Mouse (Mus musculus) testis, adult 2 months (tissue): ENCODE measurements around the gene Tdrd9. TPM values are rescaled to one million over a fixed set of nuclear protein-coding genes. Genes with fewer than 3 reads are reported as not detected.
"Not testable (repeated sequence)": the region's sequence is repeated elsewhere in the genome, so short reads cannot be mapped to it uniquely, and the experiment has no call there.

Experiments
- H3K27ac ChIP-seq: fragments of 200-500 bp; 2 replicates; pipeline ENCODE4 v1.5.1; 2012; ENCODE audit warnings: low read depth, low read length; ENCODE audit not compliant: control insufficient read depth, insufficient read depth
- H3K27me3 ChIP-seq: fragments of 200-500 bp; 2 replicates; pipeline ENCODE4 v1.6.1; 2012; ENCODE audit warnings: mild to moderate bottlenecking, low read length, moderate library complexity; ENCODE audit not compliant: control insufficient read depth, insufficient read depth
- H3K36me3 ChIP-seq: fragments of 200-500 bp; 2 replicates; pipeline ENCODE4 v1.6.1; 2012; ENCODE audit warnings: mild to moderate bottlenecking, low read length; ENCODE audit not compliant: control insufficient read depth, insufficient read depth
- H3K4me1 ChIP-seq: fragments of 200-500 bp; 2 replicates; pipeline ENCODE4 v1.6.1; 2012; ENCODE audit warnings: low read length; ENCODE audit not compliant: control insufficient read depth, insufficient read depth
- H3K4me3 ChIP-seq: fragments of 200-500 bp; 2 replicates; pipeline ENCODE4 v1.5.1; 2012; ENCODE audit warnings: low read depth, mild to moderate bottlenecking, low read length, moderate library complexity, mixed read lengths; ENCODE audit not compliant: control insufficient read depth
- CTCF ChIP-seq: fragments of 200-500 bp; IDR thresholded peaks from 2 replicates; pipeline ENCODE4 v1.5.1; 2012; ENCODE audit warnings: low read depth, mild to moderate bottlenecking, inconsistent platforms, low read length, moderate library complexity; ENCODE audit not compliant: control insufficient read depth, insufficient read depth, insufficient replicate concordance
- POLR2A ChIP-seq: fragments of 200-500 bp; IDR thresholded peaks from 2 replicates; pipeline ENCODE4 v1.6.1; 2012; ENCODE audit warnings: low read depth, mild to moderate bottlenecking, inconsistent platforms, low read length, moderate library complexity; ENCODE audit not compliant: control insufficient read depth
- polyA plus RNA-seq: library from polyadenylated mRNA; depleted of rRNA; stranded (reverse); fragments of >200 nt; gene quantifications from 2 replicates; pipeline ENCODE4 v1.2.3, GENCODE M21; 2012

Tdrd9 gene
- polyA plus RNA-seq, 1 experiment = 54.7 TPM

DNA sequence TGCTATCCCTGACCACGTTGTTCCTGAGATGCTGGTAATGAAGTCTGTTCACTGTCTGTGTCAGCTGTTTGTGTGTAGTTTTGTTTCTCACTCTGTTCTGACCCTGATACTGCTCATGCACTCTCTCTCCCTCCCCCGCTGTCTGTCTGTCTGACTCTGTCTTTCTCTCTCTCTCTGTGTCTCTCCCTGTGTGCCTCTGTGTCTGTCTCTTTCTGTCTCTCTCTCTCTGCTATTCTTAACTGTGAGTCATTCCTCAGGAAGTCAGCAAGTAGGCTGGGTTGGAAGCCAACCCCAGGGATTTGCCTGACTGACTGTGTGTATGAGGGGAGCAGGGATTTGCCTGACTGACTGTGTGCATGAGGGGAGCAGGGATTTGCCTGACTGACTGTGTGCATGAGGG is 51.9 kb downstream of the Tdrd9 start:
- H3K4me1 ChIP-seq = no peaks in the 10 kb centered on the region
- no peaks in the 10 kb centered on the region for H3K27me3 ChIP-seq
- H3K4me3 ChIP-seq = no peak overlapping the region
- no peaks in the 10 kb centered on the region; the same call in 1 of the 2 replicates for H3K36me3 ChIP-seq
- H3K27ac ChIP-seq = no peak overlapping the region
- TF ChIP-seq CTCF = no peak
- no peak for TF ChIP-seq POLR2A

DNA sequence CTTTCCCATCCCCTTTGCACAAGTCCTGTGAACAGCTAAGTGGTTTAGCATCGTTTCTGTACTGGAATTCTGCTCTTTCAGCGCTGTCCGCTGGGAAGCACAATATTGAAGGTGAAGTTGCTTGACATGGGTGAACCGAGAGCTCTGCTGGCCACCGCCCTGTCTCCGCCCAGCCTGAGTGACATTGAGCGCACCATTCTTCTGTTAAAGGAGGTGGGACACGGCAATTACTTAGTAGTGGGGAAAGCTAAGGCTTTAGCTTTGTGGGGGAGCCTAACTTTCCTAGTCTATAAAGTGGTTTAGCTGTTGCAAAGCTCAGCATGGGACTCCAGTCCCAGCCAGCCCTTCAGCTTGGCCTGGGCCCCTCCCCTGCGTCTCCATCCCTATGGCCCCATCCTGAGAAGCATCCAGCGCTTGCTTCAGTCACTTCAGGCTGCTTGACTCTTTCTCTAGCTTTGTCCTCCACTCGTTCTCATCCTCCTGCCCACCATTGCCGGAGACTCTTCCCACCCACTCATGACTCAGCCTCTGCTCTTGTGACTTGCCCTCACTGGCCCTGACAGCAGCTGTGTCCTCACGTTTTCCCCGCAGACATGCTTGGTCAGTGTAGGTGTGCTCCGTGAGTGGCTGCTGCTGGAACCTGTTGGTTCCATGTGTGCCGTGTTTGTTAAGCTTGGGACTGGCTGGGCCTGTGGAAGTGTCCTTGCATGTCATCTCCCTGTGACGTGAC is 53.4 kb downstream of the Tdrd9 start:
- Histone ChIP-seq H3K4me3 (no peak overlapping the region), H3K4me1 (no peaks in the 10 kb centered on the region), H3K36me3 (no peaks in the 10 kb centered on the region; the same call in 1 of the 2 replicates), H3K27ac (no peak overlapping the region), H3K27me3 (no peaks in the 10 kb centered on the region)
- TF ChIP-seq CTCF = no peak

- H3K36me3 ChIP-seq = peaks cover 1% of the 10 kb centered on the region; the same call in 1 of the 2 replicates
- no peak overlapping the region for H3K27ac ChIP-seq
- no peaks in the 10 kb centered on the region for H3K27me3 ChIP-seq
- H3K4me1 ChIP-seq = no peaks in the 10 kb centered on the region
- no peak for TF ChIP-seq POLR2A
- H3K4me3 ChIP-seq = no peak overlapping the region
Observed at GRCm38 (mm10) chr12:112025457-112025856, 54.1 kb downstream of the Tdrd9 start.

GRCm38 (mm10) chr12:112025907-112026645 is 54.7 kb downstream of the Tdrd9 start:
- Histone ChIP-seq H3K36me3 (peaks cover 1% of the 10 kb centered on the region; the same call in 1 of the 2 replicates), H3K27ac (no peak overlapping the region), H3K27me3 (no peaks in the 10 kb centered on the region), H3K4me3 (no peak overlapping the region), H3K4me1 (no peaks in the 10 kb centered on the region)
- TF ChIP-seq CTCF = no peak
- no peak for TF ChIP-seq POLR2A

- H3K4me3 ChIP-seq = no peak overlapping the region
- H3K27me3 ChIP-seq = no peaks in the 10 kb centered on the region
- no peaks in the 10 kb centered on the region for H3K4me1 ChIP-seq
- TF ChIP-seq CTCF (no peak), POLR2A (no peak)
- H3K36me3 ChIP-seq = peaks cover 1% of the 10 kb centered on the region; the same call in 1 of the 2 replicates
- no peak overlapping the region for H3K27ac ChIP-seq
Observed at GRCm38 (mm10) chr12:112027408-112027807, 56.0 kb downstream of the Tdrd9 start.

DNA sequence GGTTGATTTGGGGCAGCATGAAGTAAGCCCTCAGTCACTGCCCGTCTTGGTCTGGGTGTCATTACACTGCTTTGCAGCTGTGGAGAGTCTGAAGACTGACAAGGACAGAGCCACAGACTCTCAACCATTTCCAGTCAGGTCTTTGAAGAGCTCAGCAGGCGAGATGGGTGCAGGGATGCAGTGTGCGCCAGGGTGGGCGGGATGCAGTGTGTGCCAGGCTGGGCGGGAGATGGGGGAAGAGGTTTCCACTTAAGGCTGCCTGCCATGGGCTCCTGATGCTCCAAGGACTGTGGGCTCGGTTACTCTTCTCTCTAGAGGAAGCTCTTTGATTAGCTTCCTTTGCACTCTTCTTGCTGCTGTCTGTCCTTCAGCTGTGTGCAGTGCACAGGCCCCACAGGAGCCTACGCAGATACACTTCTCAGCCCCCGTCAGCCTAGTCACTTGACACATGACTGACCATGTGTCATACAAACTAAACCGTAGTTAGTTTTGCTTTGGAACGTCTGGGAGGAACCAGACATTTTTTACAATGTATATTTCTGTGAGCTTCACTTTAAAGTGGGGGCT is 62.1 kb downstream of the Tdrd9 start:
- TF ChIP-seq POLR2A = no peak
- TF ChIP-seq CTCF = no peak
- H3K27ac ChIP-seq = no peak overlapping the region
- H3K36me3 ChIP-seq = peaks cover 1% of the 10 kb centered on the region; the same call in 1 of the 2 replicates
- H3K4me1 ChIP-seq = no peaks in the 10 kb centered on the region
- no peak overlapping the region for H3K4me3 ChIP-seq
- H3K27me3 ChIP-seq = no peaks in the 10 kb centered on the region

- H3K27me3 ChIP-seq, H3K4me3 ChIP-seq, H3K4me1 ChIP-seq, H3K36me3 ChIP-seq, H3K27ac ChIP-seq: not testable (repeated sequence)
Observed at GRCm38 (mm10) chr12:112035341-112036100, 64.2 kb downstream of the Tdrd9 start.
